Mouse (Mus musculus) CH12.LX (cell line): Measurements from ENCODE around the gene Eef1a1. TPM values are rescaled to one million over a fixed set of nuclear protein-coding genes. Genes with fewer than 3 reads are reported as not detected.

Experiments used
- DNase-seq: peaks from one replicate; pipeline ENCODE4 v3.0.0-alpha.2; 2013; ENCODE audit errors: extremely low read depth
- H3K27ac ChIP-seq: 2 replicates; pipeline ENCODE4 v1.5.1; 2012; ENCODE audit warnings: low read depth, mild to moderate bottlenecking, control low read depth, moderate library complexity; ENCODE audit not compliant: insufficient read depth
- H3K27me3 ChIP-seq: replicated peaks from 2 replicates; pipeline ENCODE3; 2012; ENCODE audit warnings: inconsistent platforms
- H3K36me3 ChIP-seq, 2 experiments: replicated peaks in 1 of 2; 2 replicates each; pipeline versions ENCODE3 to v1.6.1; 2012; ENCODE audit warnings: inconsistent platforms in 1 of 2, low read length in 1 of 2, mild to moderate bottlenecking in 1 of 2, mixed read lengths in 1 of 2, moderate library complexity in 1 of 2; ENCODE audit not compliant: control insufficient read depth in 1 of 2, insufficient read depth in 1 of 2
- H3K4me1 ChIP-seq, 2 experiments: 2 replicates each; pipeline ENCODE4 v1.6.1; 2012; ENCODE audit warnings: inconsistent platforms in 1 of 2, moderate library complexity in 1 of 2; ENCODE audit not compliant: insufficient read depth in 2 of 2, control insufficient read depth in 1 of 2
- H3K4me2 ChIP-seq: 2 replicates; pipeline ENCODE4 v1.6.1; 2012; ENCODE audit warnings: low read depth, mild to moderate bottlenecking, control low read depth; ENCODE audit not compliant: poor library complexity, insufficient read depth, severe bottlenecking
- H3K4me3 ChIP-seq, 3 experiments: fragments of 150-350 bp in 1 of 3; sonication (generic) in 1 of 3; replicated peaks in 1 of 3; 2 replicates each; pipeline versions ENCODE3 to v1.5.1; 2011 to 2012; ENCODE audit warnings: low read depth in 2 of 3, low read length in 2 of 3, mild to moderate bottlenecking in 2 of 3, moderate library complexity in 2 of 3, control low read depth in 1 of 3, improper control_type of control experiment in 1 of 3, inconsistent platforms in 1 of 3, mixed read lengths in 1 of 3; ENCODE audit not compliant: poor library complexity in 1 of 3
- H3K79me2 ChIP-seq: replicated peaks from 2 replicates; pipeline ENCODE4 v1.6.1; 2012; ENCODE audit warnings: mild to moderate bottlenecking, moderate library complexity; ENCODE audit not compliant: control insufficient read depth, poor library complexity, insufficient read depth, severe bottlenecking; ENCODE audit errors: extremely low read depth
- H3K9ac ChIP-seq: 2 replicates; pipeline ENCODE4 v1.6.1; 2012; ENCODE audit warnings: low read depth, mild to moderate bottlenecking, control low read depth, moderate library complexity; ENCODE audit not compliant: insufficient read depth
- H3K9me3 ChIP-seq: replicated peaks from 2 replicates; pipeline ENCODE3; 2012; ENCODE audit warnings: low read length, inconsistent platforms, mixed read lengths
- CHD2 ChIP-seq: IDR thresholded peaks from 2 replicates; pipeline ENCODE4 v1.6.1; 2011; ENCODE audit warnings: low read length, improper control_type of control experiment
- CTCF ChIP-seq, 2 experiments: IDR thresholded peaks in 1 of 2; conservative IDR thresholded peaks in 1 of 2; 2 replicates each; pipeline ENCODE4 v1.5.1; 2011 to 2012; ENCODE audit warnings: low read depth in 2 of 2, low read length in 2 of 2, improper control_type of control experiment in 1 of 2, inconsistent platforms in 1 of 2, mild to moderate bottlenecking in 1 of 2, moderate library complexity in 1 of 2
- ETS1 ChIP-seq: conservative IDR thresholded peaks from 2 replicates; pipeline ENCODE4 v1.6.1; 2012; ENCODE audit warnings: low read depth, mild to moderate bottlenecking, inconsistent platforms, low read length, improper control_type of control experiment, moderate library complexity
- HCFC1 ChIP-seq: IDR thresholded peaks from 2 replicates; pipeline ENCODE4 v1.6.1; 2012; ENCODE audit warnings: low read depth, mild to moderate bottlenecking, inconsistent platforms, low read length, improper control_type of control experiment
- IRF4 ChIP-seq: IDR thresholded peaks from 2 replicates; pipeline ENCODE4 v1.6.1; 2014; ENCODE audit warnings: low read depth, mild to moderate bottlenecking, inconsistent platforms, low read length, improper control_type of control experiment
- MAX ChIP-seq: IDR thresholded peaks from 2 replicates; pipeline ENCODE4 v1.6.1; 2011; ENCODE audit warnings: low read length, improper control_type of control experiment
- MXI1 ChIP-seq: IDR thresholded peaks from 2 replicates; pipeline ENCODE4 v1.6.1; 2011; ENCODE audit warnings: mild to moderate bottlenecking, low read depth, low read length, improper control_type of control experiment
- PAX5 ChIP-seq: IDR thresholded peaks from 2 replicates; pipeline ENCODE4 v1.6.1; 2012; ENCODE audit warnings: low read length, inconsistent platforms, mixed read lengths
- POLR2A ChIP-seq: IDR thresholded peaks from 2 replicates; pipeline ENCODE4 v1.6.1; 2011; ENCODE audit warnings: low read depth, mild to moderate bottlenecking, improper control_type of control experiment, low read length
- RCOR1 ChIP-seq: conservative IDR thresholded peaks from 2 replicates; pipeline ENCODE4 v1.6.1; 2012; ENCODE audit warnings: low read depth, mild to moderate bottlenecking, inconsistent platforms, low read length, improper control_type of control experiment
- ZMIZ1 ChIP-seq: IDR thresholded peaks from 2 replicates; pipeline ENCODE4 v1.6.1; 2012; ENCODE audit warnings: low read depth, mild to moderate bottlenecking, inconsistent platforms, low read length, improper control_type of control experiment
- dilution Hi-C: fragments of 300-500 bp; cut with MboI; formaldehyde crosslinking; loops from 2 replicates; pipeline ENCODE4 v1.14.3; 2020; ENCODE audit warnings: low sequenced_read_pairs; ENCODE audit not compliant: extremely low pct_unique_long_range_greater_than_20kb, extremely low pct_ligation_motif_present
- in situ Hi-C: fragments of 300-500 bp; cut with MboI; formaldehyde crosslinking; loops from 3 replicates; pipeline ENCODE4 v1.14.3; 2019; ENCODE audit warnings: low sequenced_read_pairs, low pct_ligation_motif_present, low pct_unique_long_range_greater_than_20kb, mixed read lengths
- polyA plus RNA-seq: library from polyadenylated mRNA; unstranded; fragments of >175 nt; gene quantifications from 2 replicates; pipeline ENCODE4 v1.2.1, GENCODE M21; 2012; ENCODE audit warnings: low read depth; ENCODE audit not compliant: insufficient read length
- total RNA-seq, 2 experiments: library from RNA; depleted of rRNA; stranded (reverse); fragments of 300-350 nt in 1 of 2; fragments of >200 nt in 1 of 2; gene quantifications; 2 replicates each; pipeline ENCODE4 v1.2.3; 2012 to 2014

The Eef1a1 gene
- total and polyA plus RNA-seq, 3 experiments = 12,362 to 21,026 (median 18,409) TPM

DNA sequence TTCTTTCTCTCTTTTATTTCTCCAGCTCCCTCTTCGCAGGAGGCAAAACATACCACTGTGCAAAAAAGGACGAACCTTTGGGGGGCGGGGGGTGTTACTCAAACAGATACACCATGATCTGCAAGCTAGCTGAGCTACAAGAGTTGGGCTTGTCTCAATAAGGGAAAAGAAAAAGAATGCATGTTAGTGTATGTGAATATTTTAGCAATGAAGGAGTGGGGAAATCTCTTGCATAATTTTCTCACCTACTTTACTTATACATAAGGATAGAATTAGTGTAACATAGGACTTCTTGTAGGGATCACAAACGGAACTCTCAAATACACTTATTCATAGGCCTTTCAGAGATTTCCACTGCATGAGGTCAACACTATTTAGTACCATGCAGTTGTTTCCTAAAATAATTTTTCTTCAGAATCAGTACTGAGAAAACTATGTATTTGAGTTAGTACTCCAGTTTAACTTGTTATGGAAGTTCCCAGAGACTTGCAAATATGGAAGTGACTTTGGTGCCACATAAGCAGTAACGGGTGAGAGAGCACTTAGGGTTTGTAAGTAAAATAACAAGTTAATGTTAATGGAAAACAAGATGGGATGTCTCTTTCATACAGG is 14.1 kb downstream of the Eef1a1 start:
- peaks cover 0 to 7% of the 10 kb centered on the region in 2 experiments; a peak in 2 of 4 replicates for H3K4me1 ChIP-seq

DNA sequence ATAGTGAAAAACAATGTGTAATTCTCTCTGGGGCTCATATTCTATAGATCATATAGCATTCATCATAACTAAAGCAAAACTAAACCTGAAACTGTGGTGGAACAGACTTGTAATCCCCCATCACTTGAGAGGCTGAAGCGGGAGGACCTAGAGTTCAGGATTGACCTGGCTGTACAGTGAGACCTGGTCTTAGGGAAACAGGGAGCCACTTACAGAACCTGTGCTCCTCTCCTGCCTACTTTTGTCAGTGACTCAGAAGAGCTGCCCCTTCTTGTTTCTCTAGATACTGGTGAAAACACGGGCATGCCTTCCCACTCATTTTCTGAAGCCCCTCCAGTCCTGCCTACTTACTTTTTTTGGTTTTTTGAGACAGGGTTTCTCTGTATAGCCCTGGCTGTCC is 14.7 kb downstream of the Eef1a1 start:
- no peak for DNase-seq
- TF ChIP-seq ZMIZ1 (no peak), PAX5 (no peak), CHD2 (no peak), IRF4 (no peak), ETS1 (no peak), RCOR1 (no peak), POLR2A (no peak), CTCF (conservative IDR thresholded peaks at IDR 0.05 in 1 of 2, IDR thresholded peaks at IDR 0.05 in 1 of 2; ENCODE audit: low read depth in 2 of 2, low read length in 2 of 2) (no peak)
- H3K4me1 ChIP-seq = peaks cover 0 to 7% of the 10 kb centered on the region in 2 experiments; a peak in 2 of 4 replicates
- no peak overlapping the region for H3K27ac ChIP-seq
- dilution Hi-C loops = no loop called here
- H3K4me2 ChIP-seq = no peak overlapping the region
- H3K9me3 ChIP-seq = no peaks in the 10 kb centered on the region
- H3K4me3 ChIP-seq = no peak overlapping the region
- H3K9ac ChIP-seq = no peak overlapping the region
- H3K27me3 ChIP-seq = no peaks in the 10 kb centered on the region
- H3K79me2 ChIP-seq = peaks cover 11% of the 10 kb centered on the region
- H3K36me3 ChIP-seq = peaks cover 61 to 70% of the 10 kb centered on the region in 2 experiments
- in situ Hi-C loops = no loop called here

More for the DNA sequence above, 14.1 kb downstream of the Eef1a1 start:
- no peaks in the 10 kb centered on the region for H3K9me3 ChIP-seq
- no peak overlapping the region for H3K4me2 ChIP-seq
- no peak for DNase-seq
- peaks cover 15% of the 10 kb centered on the region for H3K79me2 ChIP-seq
- H3K36me3 ChIP-seq = peaks cover 66 to 71% of the 10 kb centered on the region in 2 experiments
- dilution Hi-C loops = no loop called here
- in situ Hi-C loops = no loop called here
- H3K9ac ChIP-seq = no peak overlapping the region
- no peaks in the 10 kb centered on the region for H3K27me3 ChIP-seq
- no peak overlapping the region for H3K4me3 ChIP-seq
- no peak for TF ChIP-seq MXI1
- no peak for TF ChIP-seq MAX
- peak; percentile 46; the same call in 1 of the 2 replicates for TF ChIP-seq ZMIZ1
- H3K27ac ChIP-seq = peak overlapping the region; percentile 17; the same call in 1 of the 2 replicates

DNA sequence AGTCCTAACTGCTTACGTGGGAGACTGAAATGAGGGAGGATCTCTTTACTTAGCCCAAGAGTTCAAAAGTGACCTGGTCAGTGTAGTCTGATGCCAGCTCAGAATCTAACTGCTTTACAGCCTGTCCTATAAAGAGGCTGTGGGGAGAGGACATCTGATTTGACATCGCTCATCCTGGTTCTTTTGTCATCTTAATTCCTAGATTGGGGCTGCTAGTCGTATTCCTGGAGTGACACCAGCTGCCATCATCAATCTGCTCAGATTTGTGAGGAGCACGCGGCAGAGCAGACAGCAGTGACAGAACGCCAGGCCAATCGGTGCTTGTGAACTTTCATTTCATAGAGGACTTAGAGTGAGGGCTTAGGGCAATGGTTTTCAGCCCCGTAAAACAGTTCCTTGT is 15.4 kb downstream of the Eef1a1 start:
- in situ Hi-C loops (no loop called here), dilution Hi-C loops (no loop called here)
- Histone ChIP-seq H3K27ac (no peak overlapping the region), H3K4me3 (no peak overlapping the region), H3K4me1 (peaks cover 0 to 7% of the 10 kb centered on the region in 2 experiments; a peak in 2 of 4 replicates), H3K9me3 (no peaks in the 10 kb centered on the region), H3K4me2 (no peak overlapping the region), H3K36me3 (peaks cover 61 to 72% of the 10 kb centered on the region in 2 experiments), H3K9ac (no peak overlapping the region), H3K79me2 (peaks cover 4% of the 10 kb centered on the region), H3K27me3 (no peaks in the 10 kb centered on the region)
- peak; percentile 40; the same call in 1 of the 2 replicates for TF ChIP-seq ZMIZ1
- TF ChIP-seq HCFC1 = no peak
- TF ChIP-seq CHD2 = peak; percentile 14; the same call in 1 of the 2 replicates
- DNase-seq = no peak
